Mouse (Mus musculus) hindbrain, postnatal 0 days (tissue): ENCODE results near the gene Grik4. TPM values are rescaled to one million over a fixed set of nuclear protein-coding genes. Genes with fewer than 3 reads are reported as not detected.

ENCODE experiments used
- ATAC-seq: fragments of 200-750 bp; cut with Nextera tagmentation; 2 replicates; pipeline ENCODE4 v1.8.0; 2017; ENCODE audit warnings: mild to moderate bottlenecking, moderate TSS enrichment, moderate library complexity
- DNase-seq: peaks from one replicate; pipeline ENCODE4 v3.0.0-alpha.2; 2015; ENCODE audit warnings: low spot score
- H3K27ac ChIP-seq: fragments of 300-500 bp; sonication (generic); 2 replicates; pipeline ENCODE4 v1.5.1; 2014; ENCODE audit warnings: mild to moderate bottlenecking
- H3K27me3 ChIP-seq: fragments of 300-500 bp; sonication (generic); 2 replicates; pipeline ENCODE4 v1.6.1; 2014; ENCODE audit warnings: low read length, mixed read lengths; ENCODE audit not compliant: insufficient read depth
- H3K36me3 ChIP-seq: fragments of 300-500 bp; sonication (generic); 2 replicates; pipeline ENCODE4 v1.6.1; 2014; ENCODE audit warnings: low read length, mixed read lengths; ENCODE audit not compliant: insufficient read depth
- H3K4me1 ChIP-seq: fragments of 300-500 bp; sonication (generic); 2 replicates; pipeline ENCODE4 v1.6.1; 2014; ENCODE audit warnings: antibody characterized with exemption, low read length, mixed read lengths; ENCODE audit not compliant: insufficient read depth
- H3K4me2 ChIP-seq: fragments of 300-500 bp; sonication (generic); 2 replicates; pipeline ENCODE4 v1.6.1; 2014; ENCODE audit warnings: low read depth, mild to moderate bottlenecking, low read length, moderate library complexity, mixed read lengths
- H3K4me3 ChIP-seq: fragments of 300-500 bp; sonication (generic); 2 replicates; pipeline ENCODE4 v1.5.1; 2014; ENCODE audit warnings: low read length
- H3K9ac ChIP-seq: fragments of 300-500 bp; sonication (generic); replicated peaks from 2 replicates; pipeline ENCODE4 v1.6.1; 2014; ENCODE audit warnings: mild to moderate bottlenecking, low read length, moderate library complexity, mixed read lengths
- H3K9me3 ChIP-seq: fragments of 300-500 bp; sonication (generic); 2 replicates; pipeline ENCODE4 v1.6.1; 2016; ENCODE audit warnings: low read length, mixed read lengths
- CTCF ChIP-seq: IDR thresholded peaks from 2 replicates; pipeline ENCODE4 v1.5.1; 2016; ENCODE audit warnings: antibody characterized with exemption, control low read depth, low read depth
- WGBS: fragments of 180-500 bp; shearing (Covaris S2); extraction: QIAGEN DNeasy Blood & Tissue Kit; methylation state at CpG from one replicate; pipeline ENCODE4 v1.1.7; 2014; 5-methylcytosine and 5-hydroxymethylcytosine counted together
- polyA plus RNA-seq: library from polyadenylated mRNA; unstranded; fragments of >200 nt; fragmentation: Nextera tagmentation; extraction: Ambion mirVana; gene quantifications from 2 replicates; pipeline ENCODE4 v1.2.1, GENCODE M21; 2015
- total RNA-seq: library from RNA; depleted of rRNA; stranded (reverse); fragments of >200 nt; gene quantifications from 2 replicates; pipeline ENCODE4 v1.2.3, GENCODE M21; 2014

Gene Grik4
- total and polyA plus RNA-seq, 2 experiments from 2014 or later: 9.4 to 18.2 TPM

GRCm38 (mm10) chr9:42613827-42614226 lies 330.5 kb downstream of the Grik4 start:
- Histone ChIP-seq H3K4me3 (no peak overlapping the region), H3K4me1 (peaks cover 8% of the 10 kb centered on the region; the same call in 1 of the 2 replicates), H3K9me3 (no peaks in the 10 kb centered on the region), H3K27me3 (no peaks in the 10 kb centered on the region), H3K9ac (no peak overlapping the region), H3K4me2 (no peak overlapping the region), H3K36me3 (no peaks in the 10 kb centered on the region), H3K27ac (no peak overlapping the region)
- ATAC-seq (no peak), DNase-seq (peak; percentile 28)
- 41% methylated on average over 6 of the region's 6 CpGs for WGBS
- no peak for TF ChIP-seq CTCF

- TF ChIP-seq CTCF: no peak
- WGBS: 43% methylated on average over 14 of the region's 14 CpGs
- no peak for ATAC-seq
Measured at GRCm38 (mm10) chr9:42612482-42612991, 331.8 kb downstream of the Grik4 start.

GRCm38 (mm10) chr9:42601445-42601844 lies 342.8 kb downstream of the Grik4 start:
- Histone ChIP-seq H3K9ac (no peak overlapping the region), H3K9me3 (no peaks in the 10 kb centered on the region), H3K27me3 (no peaks in the 10 kb centered on the region), H3K36me3 (no peaks in the 10 kb centered on the region), H3K4me1 (no peaks in the 10 kb centered on the region), H3K27ac (no peak overlapping the region), H3K4me2 (no peak overlapping the region), H3K4me3 (no peak overlapping the region)
- no peak; the same call in 1 of the 2 replicates for ATAC-seq
- WGBS: 43% methylated on average over 3 of the region's 3 CpGs
- DNase-seq: peak; percentile 49
- TF ChIP-seq CTCF: peak; percentile 44

More at GRCm38 (mm10) chr9:42612482-42612991, 331.8 kb downstream of the Grik4 start:
- Histone ChIP-seq H3K4me3 (no peak overlapping the region), H3K27ac (no peak overlapping the region), H3K27me3 (no peaks in the 10 kb centered on the region), H3K9ac (no peak overlapping the region), H3K4me2 (no peak overlapping the region), H3K36me3 (no peaks in the 10 kb centered on the region), H3K4me1 (peaks cover 8% of the 10 kb centered on the region; the same call in 1 of the 2 replicates), H3K9me3 (no peaks in the 10 kb centered on the region)
- DNase-seq: peak; percentile 27

GRCm38 (mm10) chr9:42597525-42597924 lies 346.8 kb downstream of the Grik4 start:
- 77% methylated on average over 9 of the region's 9 CpGs for WGBS
- DNase-seq (no peak), ATAC-seq (no peak)
- H3K4me2 ChIP-seq: no peak overlapping the region
- H3K9me3 ChIP-seq: no peaks in the 10 kb centered on the region
- no peaks in the 10 kb centered on the region for H3K36me3 ChIP-seq
- no peak overlapping the region for H3K9ac ChIP-seq
- no peaks in the 10 kb centered on the region for H3K27me3 ChIP-seq
- no peak overlapping the region for H3K27ac ChIP-seq
- TF ChIP-seq CTCF: no peak
- H3K4me3 ChIP-seq: no peak overlapping the region
- H3K4me1 ChIP-seq: no peaks in the 10 kb centered on the region

GRCm38 (mm10) chr9:42578511-42578910 lies 365.8 kb downstream of the Grik4 start:
- Histone ChIP-seq H3K4me2 (no peak overlapping the region), H3K27me3 (no peaks in the 10 kb centered on the region), H3K4me1 (no peaks in the 10 kb centered on the region; the same call in 1 of the 2 replicates), H3K9me3 (no peaks in the 10 kb centered on the region), H3K9ac (no peak overlapping the region), H3K4me3 (no peak overlapping the region), H3K27ac (no peak overlapping the region), H3K36me3 (no peaks in the 10 kb centered on the region)
- ATAC-seq (no peak), DNase-seq (no peak)
- no peak for TF ChIP-seq CTCF
- 49% methylated on average over 7 of the region's 7 CpGs for WGBS

- Histone ChIP-seq H3K4me2 (no peak overlapping the region), H3K4me1 (no peaks in the 10 kb centered on the region; the same call in 1 of the 2 replicates), H3K9me3 (no peaks in the 10 kb centered on the region), H3K36me3 (no peaks in the 10 kb centered on the region), H3K4me3 (no peak overlapping the region), H3K27ac (no peak overlapping the region), H3K27me3 (no peaks in the 10 kb centered on the region), H3K9ac (no peak overlapping the region)
- WGBS: 71% methylated on average over 7 of the region's 7 CpGs
- no peak for ATAC-seq
- DNase-seq: no peak
- no peak for TF ChIP-seq CTCF
Measured at GRCm38 (mm10) chr9:42578106-42578505, 366.2 kb downstream of the Grik4 start.

GRCm38 (mm10) chr9:42573616-42574350 lies 370.5 kb downstream of the Grik4 start:
- Histone ChIP-seq H3K27me3 (no peaks in the 10 kb centered on the region), H3K9ac (no peak overlapping the region), H3K4me1 (no peaks in the 10 kb centered on the region; the same call in 1 of the 2 replicates), H3K4me2 (peak overlapping the region; percentile 30; the same call in 1 of the 2 replicates), H3K4me3 (no peak overlapping the region), H3K36me3 (no peaks in the 10 kb centered on the region), H3K9me3 (no peaks in the 10 kb centered on the region), H3K27ac (peak overlapping the region; percentile 20; the same call in 1 of the 2 replicates)
- ATAC-seq (peak; percentile 66), DNase-seq (peak; percentile 31)
- TF ChIP-seq CTCF: no peak
- WGBS: 35% methylated on average over 14 of the region's 14 CpGs
